Mouse (Mus musculus): ENCODE measurements around the gene Nck2. TPM values are rescaled to one million over a fixed set of nuclear protein-coding genes. Genes with fewer than 3 reads are reported as not detected.

Nck2 gene
- polyA plus RNA-seq, 1 experiment from 2014 or later = 41.4 TPM

DNA sequence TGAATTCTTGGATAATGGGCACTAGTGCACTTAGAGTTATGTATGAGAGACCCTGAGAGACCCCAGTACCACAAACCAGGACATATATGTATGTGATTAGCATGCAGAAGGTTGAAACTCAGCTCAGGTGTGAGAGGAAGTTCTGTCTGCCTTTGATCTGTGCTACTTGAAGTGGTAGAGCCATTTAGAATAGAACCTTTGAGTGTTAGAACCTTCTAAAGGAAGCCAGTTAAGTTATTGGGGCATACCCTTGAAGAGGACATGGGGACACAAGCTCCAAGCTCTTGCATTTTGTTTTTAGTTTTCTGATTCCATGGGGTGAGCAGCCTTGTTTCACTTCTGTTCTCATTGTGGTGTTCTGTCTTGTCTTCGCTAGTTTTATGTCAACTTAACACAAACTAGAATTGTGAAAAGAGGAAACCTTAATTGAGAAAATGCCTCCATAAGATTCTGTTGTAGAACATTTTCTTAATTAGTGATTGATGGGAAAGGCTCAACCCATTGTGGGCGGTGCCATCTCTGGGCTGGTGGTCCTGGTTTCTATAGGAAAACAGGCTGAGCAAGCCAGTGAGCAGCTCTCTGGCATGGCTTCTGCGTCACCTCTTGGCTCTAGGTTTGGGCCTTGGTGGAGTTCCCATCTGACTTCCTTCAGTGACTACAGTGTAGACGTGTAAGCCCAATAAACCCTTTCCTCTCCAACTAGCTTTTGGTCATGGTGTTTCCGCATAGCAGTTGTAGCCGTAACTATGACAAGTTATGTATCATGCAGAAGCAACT, 57.0 kb downstream of the Nck2 start:
- 79% methylated on average over 6 of the region's 6 CpGs for WGBS

DNA sequence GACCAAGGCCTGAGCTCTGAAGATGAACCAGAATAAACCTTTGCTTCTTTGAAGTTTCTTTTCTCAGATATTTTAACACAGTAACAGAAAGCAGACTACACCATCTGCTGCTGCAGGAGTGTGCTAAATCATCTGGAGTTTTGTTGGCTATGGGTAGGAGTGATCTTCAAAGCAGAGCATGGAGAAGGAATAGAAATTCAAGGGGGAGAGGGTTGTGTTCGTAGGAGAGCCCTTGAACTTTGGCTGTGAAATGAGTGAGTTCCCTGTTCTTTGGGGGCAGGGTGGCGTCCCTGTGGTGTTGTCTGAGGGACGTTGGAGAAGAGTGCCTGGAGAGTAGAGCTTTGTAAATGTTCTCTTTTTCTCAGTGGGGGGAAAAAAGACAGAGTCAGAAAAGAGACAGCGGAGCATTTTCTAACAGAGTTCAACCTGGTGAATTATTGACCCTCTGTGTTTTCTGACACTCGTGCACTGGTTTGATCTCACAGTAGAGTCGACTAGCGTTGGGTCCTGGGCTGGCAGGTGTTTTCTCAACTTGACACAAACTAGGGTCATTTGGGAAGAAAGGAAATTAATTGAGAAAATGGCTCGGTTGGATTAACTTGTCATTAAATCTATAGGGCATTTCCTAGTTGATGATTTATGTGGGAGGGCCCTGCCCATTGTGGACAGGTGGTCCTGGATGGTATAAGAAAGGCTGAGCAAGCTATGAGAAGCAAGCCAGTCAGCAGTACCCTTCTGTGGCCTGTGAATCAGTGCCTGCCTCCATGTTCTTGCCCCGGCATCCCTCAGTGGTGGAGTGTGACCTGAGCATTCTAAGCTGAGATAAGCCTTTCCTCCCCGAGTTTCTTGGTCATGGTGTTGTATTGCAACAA, 57.8 kb downstream of the Nck2 start:
- no peaks in the 10 kb centered on the region for H3K27me3 ChIP-seq (ENCODE audit: control insufficient read depth, insufficient read depth, low read length)
- H3K36me3 ChIP-seq (ENCODE audit: control insufficient read depth, insufficient read depth, low read length) = no peaks in the 10 kb centered on the region
- ATAC-seq (ENCODE audit: low FRiP score, low TSS enrichment) = peak; percentile 53; the same call in 1 of the 2 replicates
- no peak for DNase-seq (ENCODE audit: low spot score)
- H3K9me3 ChIP-seq (ENCODE audit: control insufficient read depth, low read length) = no peaks in the 10 kb centered on the region
- TF ChIP-seq CTCF (IDR thresholded peaks at IDR 0.05; ENCODE audit: low read depth) = no peak
- no peak for TF ChIP-seq EP300 (optimal IDR thresholded peaks at IDR 0.05)
- no peak overlapping the region for H3K4me3 ChIP-seq (ENCODE audit: low read depth, low read length)
- no peak overlapping the region for H3K4me2 ChIP-seq (replicated peaks; ENCODE audit: low read depth)
- 52% methylated on average over 10 of the region's 10 CpGs for WGBS
- no peak overlapping the region for H3K9ac ChIP-seq (ENCODE audit: low read length)
- H3K4me1 ChIP-seq (replicated peaks; ENCODE audit: control insufficient read depth, insufficient read depth) = peaks cover 2% of the 10 kb centered on the region; the same call in 1 of the 2 replicates
- H3K27ac ChIP-seq (replicated peaks) = 0 out of 2 replicates have a peak overlapping the region, but pooled peaks have one; percentile 24

More for the DNA sequence above, 57.0 kb downstream of the Nck2 start:
- peaks cover 2% of the 10 kb centered on the region; the same call in 1 of the 2 replicates for H3K4me1 ChIP-seq (replicated peaks; ENCODE audit: control insufficient read depth, insufficient read depth)
- H3K4me2 ChIP-seq (replicated peaks; ENCODE audit: low read depth) = no peak overlapping the region
- H3K27ac ChIP-seq (replicated peaks) = no peak overlapping the region
- TF ChIP-seq CTCF (IDR thresholded peaks at IDR 0.05; ENCODE audit: low read depth) (no peak), EP300 (optimal IDR thresholded peaks at IDR 0.05) (no peak)
- H3K27me3 ChIP-seq (ENCODE audit: control insufficient read depth, insufficient read depth, low read length) = no peaks in the 10 kb centered on the region
- ATAC-seq (ENCODE audit: low FRiP score, low TSS enrichment) (no peak), DNase-seq (ENCODE audit: low spot score) (no peak)
- H3K9ac ChIP-seq (ENCODE audit: low read length) = no peak overlapping the region
- H3K4me3 ChIP-seq (ENCODE audit: low read depth, low read length) = no peak overlapping the region
- H3K36me3 ChIP-seq (ENCODE audit: control insufficient read depth, insufficient read depth, low read length) = no peaks in the 10 kb centered on the region
- H3K9me3 ChIP-seq (ENCODE audit: control insufficient read depth, low read length) = no peaks in the 10 kb centered on the region

DNA sequence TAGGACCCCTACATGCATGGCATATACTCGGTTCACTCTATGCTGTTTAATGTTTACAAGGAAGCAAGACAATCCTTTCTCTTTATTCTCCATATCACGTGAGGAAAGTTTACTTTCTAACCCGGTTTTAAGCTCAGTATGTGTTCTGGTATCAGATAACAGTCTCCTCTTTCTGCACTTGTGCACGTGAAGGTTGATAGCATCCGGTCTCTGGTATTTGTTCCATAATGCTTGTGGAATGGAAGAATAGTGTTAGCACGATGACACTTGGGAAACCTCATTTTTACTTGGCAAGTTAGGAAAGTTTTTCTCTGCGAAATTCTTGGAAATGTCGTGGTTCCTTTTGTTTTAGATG, 58.4 kb downstream of the Nck2 start:
- Histone ChIP-seq H3K9me3 (ENCODE audit: control insufficient read depth, low read length) (no peaks in the 10 kb centered on the region), H3K4me3 (ENCODE audit: low read depth, low read length) (no peak overlapping the region), H3K4me1 (replicated peaks; ENCODE audit: control insufficient read depth, insufficient read depth) (peaks cover 2% of the 10 kb centered on the region; the same call in 1 of the 2 replicates), H3K27me3 (ENCODE audit: control insufficient read depth, insufficient read depth, low read length) (no peaks in the 10 kb centered on the region), H3K27ac (replicated peaks) (0 out of 2 replicates have a peak overlapping the region, but pooled peaks have one; percentile 24), H3K36me3 (ENCODE audit: control insufficient read depth, insufficient read depth, low read length) (no peaks in the 10 kb centered on the region), H3K4me2 (replicated peaks; ENCODE audit: low read depth) (no peak overlapping the region), H3K9ac (ENCODE audit: low read length) (no peak overlapping the region)
- DNase-seq (ENCODE audit: low spot score) (no peak), ATAC-seq (ENCODE audit: low FRiP score, low TSS enrichment) (no peak)
- 25% methylated on average over 8 of the region's 8 CpGs for WGBS
- TF ChIP-seq EP300 (optimal IDR thresholded peaks at IDR 0.05) (no peak), CTCF (IDR thresholded peaks at IDR 0.05; ENCODE audit: low read depth) (no peak)

DNA sequence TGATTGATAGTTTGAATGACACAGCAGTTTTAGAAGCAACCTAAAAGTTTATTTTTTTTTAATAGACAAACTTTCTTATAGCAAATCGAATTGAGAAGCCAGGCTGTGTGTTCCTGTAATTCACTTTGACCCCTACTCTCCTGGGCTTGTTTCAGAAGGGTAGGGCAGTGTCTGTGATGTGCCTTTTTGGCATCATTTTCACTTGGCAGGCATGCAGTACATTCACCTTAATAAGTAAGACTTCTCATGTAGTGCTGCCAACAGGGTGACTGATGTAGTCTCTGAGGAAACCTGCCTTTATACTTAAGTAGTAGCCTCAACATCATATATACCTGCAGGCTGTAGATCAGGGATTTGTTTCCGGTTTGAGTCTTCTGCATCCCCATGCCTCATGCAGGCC, 58.9 kb downstream of the Nck2 start:
- Histone ChIP-seq H3K4me1 (replicated peaks; ENCODE audit: control insufficient read depth, insufficient read depth) (peaks cover 2% of the 10 kb centered on the region; the same call in 1 of the 2 replicates), H3K36me3 (ENCODE audit: control insufficient read depth, insufficient read depth, low read length) (no peaks in the 10 kb centered on the region), H3K9ac (ENCODE audit: low read length) (no peak overlapping the region), H3K9me3 (ENCODE audit: control insufficient read depth, low read length) (no peaks in the 10 kb centered on the region), H3K27ac (replicated peaks) (no peak overlapping the region; the same call in 1 of the 2 replicates), H3K4me2 (replicated peaks; ENCODE audit: low read depth) (no peak overlapping the region), H3K4me3 (ENCODE audit: low read depth, low read length) (no peak overlapping the region), H3K27me3 (ENCODE audit: control insufficient read depth, insufficient read depth, low read length) (no peaks in the 10 kb centered on the region)
- DNase-seq (ENCODE audit: low spot score) = no peak
- no peak for TF ChIP-seq CTCF (IDR thresholded peaks at IDR 0.05; ENCODE audit: low read depth)
- no peak for TF ChIP-seq EP300 (optimal IDR thresholded peaks at IDR 0.05)
- ATAC-seq (ENCODE audit: low FRiP score, low TSS enrichment) = no peak
- 66% methylated on average over 2 of the region's 2 CpGs for WGBS

DNA sequence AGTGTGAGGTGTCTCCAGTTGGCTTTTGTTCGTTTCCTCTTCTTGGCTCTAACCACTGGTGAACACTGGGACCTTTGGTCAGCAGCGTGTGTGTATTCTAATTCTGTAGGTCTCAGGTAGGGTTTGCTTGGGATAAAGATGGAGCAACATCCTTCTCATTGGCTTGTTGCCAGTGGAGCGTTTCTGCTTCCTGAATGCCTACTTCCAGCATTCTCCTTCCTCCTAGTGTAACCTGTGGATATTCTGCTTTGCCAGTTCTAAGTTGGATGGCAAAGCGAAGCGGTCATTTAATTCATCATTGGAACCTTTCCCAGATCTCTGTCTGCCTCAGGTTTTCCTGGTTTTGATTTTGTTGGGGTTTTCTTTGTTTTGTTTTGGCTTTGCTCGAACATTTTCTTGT, 59.3 kb downstream of the Nck2 start:
- DNase-seq (ENCODE audit: low spot score) (no peak), ATAC-seq (ENCODE audit: low FRiP score, low TSS enrichment) (no peak)
- peaks cover 2% of the 10 kb centered on the region; the same call in 1 of the 2 replicates for H3K4me1 ChIP-seq (replicated peaks; ENCODE audit: control insufficient read depth, insufficient read depth)
- no peaks in the 10 kb centered on the region for H3K36me3 ChIP-seq (ENCODE audit: control insufficient read depth, insufficient read depth, low read length)
- no peaks in the 10 kb centered on the region for H3K27me3 ChIP-seq (ENCODE audit: control insufficient read depth, insufficient read depth, low read length)
- no peak overlapping the region for H3K9ac ChIP-seq (ENCODE audit: low read length)
- H3K4me2 ChIP-seq (replicated peaks; ENCODE audit: low read depth) = no peak overlapping the region
- no peak overlapping the region; the same call in 1 of the 2 replicates for H3K27ac ChIP-seq (replicated peaks)
- TF ChIP-seq CTCF (IDR thresholded peaks at IDR 0.05; ENCODE audit: low read depth) = no peak
- TF ChIP-seq EP300 (optimal IDR thresholded peaks at IDR 0.05) = no peak
- no peak overlapping the region for H3K4me3 ChIP-seq (ENCODE audit: low read depth, low read length)
- WGBS = 59% methylated on average over 6 of the region's 6 CpGs
- no peaks in the 10 kb centered on the region for H3K9me3 ChIP-seq (ENCODE audit: control insufficient read depth, low read length)

Data from stomach, postnatal 0 days (tissue).